In genomic region chr10:26919307-26919977, GRCm38 (mm10) we compare ENCODE assay signal across 8 mouse cellular contexts.
DNase-seq lines count a peak whose midpoint lies in the region; ATAC-seq and TF ChIP-seq lines count a peak whose summit lies in the region.

No protein-coding gene starts in this region.

- no peak overlapping the region for H3K9ac ChIP-seq in intestine, embryonic 15.5 days
- no peak overlapping the region for H3K9ac ChIP-seq in stomach, postnatal 0 days (ENCODE audit: low read length)

- no peak overlapping the region for H3K27ac ChIP-seq in intestine, embryonic 15.5 days
- no peak overlapping the region for H3K27ac ChIP-seq in midbrain, embryonic 10.5 days (replicated peaks)
- H3K27ac ChIP-seq in stomach, postnatal 0 days (replicated peaks), result no peak overlapping the region

- DNase-seq in frontal cortex, postnatal 25 days (ENCODE audit: low spot score in 2 of 2), result no peak
- DNase-seq in fibroblast of lung, adult 2 months (ENCODE audit: low read depth), result peak; percentile 43
- DNase-seq in left cerebral cortex, postnatal 10 days (ENCODE audit: extremely low spot score in 1 of 2, low spot score in 2 of 2), result peak; percentile 23 to 57
- DNase-seq in midbrain, embryonic 10.5 days (ENCODE audit: low spot score), result peak; percentile 13
- peak; percentile 28 for DNase-seq in stomach, postnatal 0 days (ENCODE audit: low spot score)

- 35% methylated on average over 5 of the region's 5 CpGs for WGBS in intestine, embryonic 15.5 days
- 56% methylated on average over 5 of the region's 5 CpGs for WGBS in midbrain, embryonic 10.5 days
- WGBS in stomach, postnatal 0 days, result 24% methylated on average over 5 of the region's 5 CpGs

- no peak overlapping the region for H3K4me2 ChIP-seq in intestine, embryonic 15.5 days (replicated peaks)
- no peak overlapping the region for H3K4me2 ChIP-seq in stomach, postnatal 0 days (replicated peaks; ENCODE audit: low read depth)

- H3K4me3 ChIP-seq in intestine, embryonic 15.5 days (replicated peaks), result no peak overlapping the region
- no peak overlapping the region for H3K4me3 ChIP-seq in midbrain, embryonic 10.5 days
- no peak overlapping the region for H3K4me3 ChIP-seq in stomach, postnatal 0 days (ENCODE audit: low read depth, low read length)

- H3K4me1 ChIP-seq in intestine, embryonic 15.5 days (replicated peaks), result no peaks in the 10 kb centered on the region
- peaks cover 6% of the 10 kb centered on the region; the same call in 1 of the 2 replicates for H3K4me1 ChIP-seq in midbrain, embryonic 10.5 days
- no peaks in the 10 kb centered on the region for H3K4me1 ChIP-seq in stomach, postnatal 0 days (replicated peaks; ENCODE audit: control insufficient read depth, insufficient read depth)

- H3K36me3 ChIP-seq in intestine, embryonic 15.5 days, result no peaks in the 10 kb centered on the region
- no peaks in the 10 kb centered on the region for H3K36me3 ChIP-seq in midbrain, embryonic 10.5 days
- no peaks in the 10 kb centered on the region for H3K36me3 ChIP-seq in stomach, postnatal 0 days (ENCODE audit: control insufficient read depth, insufficient read depth, low read length)

- intact Hi-C loops in left cerebral cortex, postnatal 10 days (cut with DNase I), result loop anchor here (2.0 kb wide), 1 partner anchor 75 kb away; no protein-coding TSS in a partner anchor

- no peak for TF ChIP-seq EP300 in stomach, postnatal 0 days (optimal IDR thresholded peaks at IDR 0.05)

- H3K27me3 ChIP-seq in intestine, embryonic 15.5 days (replicated peaks), result no peaks in the 10 kb centered on the region
- H3K27me3 ChIP-seq in midbrain, embryonic 10.5 days (ENCODE audit: low read depth, poor library complexity, severe bottlenecking), result no peaks in the 10 kb centered on the region
- no peaks in the 10 kb centered on the region for H3K27me3 ChIP-seq in stomach, postnatal 0 days (ENCODE audit: control insufficient read depth, insufficient read depth, low read length)

- ATAC-seq in frontal cortex, adult (ENCODE audit: low TSS enrichment), result peak; percentile 97
- peak; percentile 71 for ATAC-seq in activated CD4-positive, CD25-positive, alpha-beta regulatory T cell, adult 4 months
- peak; percentile 74 for ATAC-seq in intestine, embryonic 15.5 days
- ATAC-seq in stomach, postnatal 0 days (ENCODE audit: low FRiP score, low TSS enrichment), result peak; percentile 86

- no peaks in the 10 kb centered on the region for H3K9me3 ChIP-seq in intestine, embryonic 15.5 days
- H3K9me3 ChIP-seq in midbrain, embryonic 10.5 days (replicated peaks), result no peaks in the 10 kb centered on the region
- no peaks in the 10 kb centered on the region for H3K9me3 ChIP-seq in stomach, postnatal 0 days (ENCODE audit: control insufficient read depth, low read length)

- peak; percentile 86 for TF ChIP-seq CTCF in stomach, postnatal 0 days (IDR thresholded peaks at IDR 0.05; ENCODE audit: low read depth)

Comparison
In these comparisons a context has a peak if more than half of its experiments do, and no peak if none do; other contexts are left out.
1. DNase-seq: peak in fibroblast of lung, adult 2 months (single experiment), left cerebral cortex, postnatal 10 days (2 of 2), midbrain, embryonic 10.5 days (single experiment) and stomach, postnatal 0 days (single experiment); none in frontal cortex, postnatal 25 days (0 of 2).
2. Peak in every context shown above with its lines, with median percentiles within 50 percentile points of each other: ATAC-seq.